Mouse (Mus musculus) heart, adult 9 months (tissue): ENCODE measurements around the gene Sult6b2.
A peak's percentile ranks its signal among the peaks of the same experiment; 100 is the strongest.

Experiments
- DNase-seq, 2 experiments: peaks; one replicate each; pipeline ENCODE4 v3.0.0; 2022; ENCODE audit warnings: low spot score in 2 of 2

Gene Sult6b2

GRCm38 (mm10) chr6:142779045-142779811, 25.1 kb downstream of the Sult6b2 start:
- DNase-seq, result no peak

- DNase-seq, result no peak
These were observed 27.4 kb downstream of the Sult6b2 start for GRCm38 (mm10) chr6:142776935-142777334.

GRCm38 (mm10) chr6:142773566-142773965, 30.7 kb downstream of the Sult6b2 start:
- no peak for DNase-seq

GRCm38 (mm10) chr6:142771643-142772042, 32.7 kb downstream of the Sult6b2 start:
- DNase-seq, result no peak

GRCm38 (mm10) chr6:142769896-142770295, 34.4 kb downstream of the Sult6b2 start:
- no peak for DNase-seq

GRCm38 (mm10) chr6:142767305-142767704, 37.0 kb downstream of the Sult6b2 start:
- DNase-seq, result no peak

- no peak for DNase-seq
These were observed 39.4 kb downstream of the Sult6b2 start for GRCm38 (mm10) chr6:142764933-142765332.

GRCm38 (mm10) chr6:142759633-142760032, 44.7 kb downstream of the Sult6b2 start:
- DNase-seq, result no peak

DNA sequence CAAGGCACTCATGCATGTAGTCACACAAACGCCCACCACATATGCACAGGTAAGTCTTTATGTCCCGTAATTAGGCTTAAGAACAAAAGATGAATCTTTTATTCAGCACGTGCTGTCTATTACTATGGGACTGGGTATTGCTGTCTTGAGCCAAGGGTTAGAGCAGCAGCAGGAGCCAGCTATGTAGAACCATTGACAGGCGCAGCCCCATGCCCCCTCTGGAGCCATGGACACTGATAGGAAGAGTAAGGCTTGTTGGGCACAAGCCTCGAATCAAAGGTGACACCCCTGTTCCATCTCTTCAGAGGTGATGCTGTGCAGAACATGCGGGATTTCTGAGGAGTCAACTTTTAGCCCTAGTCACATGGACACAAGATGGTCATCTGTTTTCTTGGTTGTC, 45.7 kb downstream of the Sult6b2 start:
- no peak for DNase-seq

- no peak for DNase-seq
These were observed 46.3 kb downstream of the Sult6b2 start for GRCm38 (mm10) chr6:142757976-142758375.

GRCm38 (mm10) chr6:142757334-142757965, 46.9 kb downstream of the Sult6b2 start:
- peak in 1 of 2 experiments; percentile 31 for DNase-seq

- DNase-seq, result peak; percentile 81 to 85
These were observed 47.6 kb downstream of the Sult6b2 start, which contains the start of gene Cmas for GRCm38 (mm10) chr6:142756507-142757333. TSS of gene Cmas (plus strand) at chr6:142756686.

- peak in 1 of 2 experiments; percentile 18 for DNase-seq
These were observed 51.7 kb downstream of the Sult6b2 start for GRCm38 (mm10) chr6:142752331-142753246.

DNA sequence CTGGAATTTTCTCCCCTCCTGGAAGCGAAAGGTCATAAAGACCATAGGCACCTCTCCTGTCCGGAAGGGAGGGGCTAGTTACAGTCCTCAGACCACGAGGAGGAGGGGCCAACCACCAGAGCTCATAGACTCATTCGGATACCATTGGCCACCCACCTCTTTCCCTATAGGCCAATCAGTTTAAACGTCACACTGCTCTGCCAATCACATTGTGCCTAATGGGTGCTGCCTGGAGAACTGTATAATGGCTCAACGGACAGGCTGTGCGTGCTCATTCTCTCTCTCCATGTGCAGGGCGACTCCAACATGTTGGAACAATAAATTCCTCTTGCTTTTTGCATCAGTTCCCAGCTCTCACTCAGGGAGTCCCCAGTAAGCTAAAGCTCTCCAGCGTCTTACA, 52.9 kb downstream of the Sult6b2 start:
- DNase-seq, result no peak

DNA sequence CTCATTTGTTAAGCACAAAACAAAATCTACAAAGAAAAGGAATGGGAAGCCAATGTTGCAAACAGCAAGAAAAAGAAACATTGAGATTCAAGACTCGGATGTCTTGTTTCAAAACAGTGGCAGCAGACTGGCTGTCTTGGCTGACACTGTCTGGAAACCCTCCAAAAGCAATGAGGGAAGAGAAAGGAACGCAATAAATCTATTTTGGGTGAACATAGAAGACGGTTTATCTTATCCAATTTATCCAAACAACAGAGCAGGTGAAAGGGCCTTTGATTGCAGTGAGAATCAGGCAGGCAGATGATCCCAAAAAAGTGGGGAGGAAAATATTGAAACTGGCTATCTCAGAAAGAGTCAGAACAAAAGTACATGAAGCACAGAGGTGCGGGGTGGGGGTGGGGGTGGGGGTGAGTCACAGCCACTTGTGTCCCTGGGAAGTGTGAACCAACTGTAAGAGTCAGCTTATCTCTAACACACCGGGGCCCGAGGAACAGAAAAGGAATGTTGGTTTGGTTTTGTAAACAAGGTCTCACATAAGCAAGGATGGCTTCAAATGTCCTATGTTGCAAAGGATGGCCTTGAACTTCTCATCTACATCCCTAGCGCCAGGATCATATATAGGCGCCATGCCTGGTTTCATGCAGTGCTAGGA, 56.1 kb downstream of the Sult6b2 start:
- DNase-seq, result peak in 1 of 2 experiments; percentile 43

- no peak for DNase-seq
These were observed 57.1 kb downstream of the Sult6b2 start for GRCm38 (mm10) chr6:142747165-142747564.

DNA sequence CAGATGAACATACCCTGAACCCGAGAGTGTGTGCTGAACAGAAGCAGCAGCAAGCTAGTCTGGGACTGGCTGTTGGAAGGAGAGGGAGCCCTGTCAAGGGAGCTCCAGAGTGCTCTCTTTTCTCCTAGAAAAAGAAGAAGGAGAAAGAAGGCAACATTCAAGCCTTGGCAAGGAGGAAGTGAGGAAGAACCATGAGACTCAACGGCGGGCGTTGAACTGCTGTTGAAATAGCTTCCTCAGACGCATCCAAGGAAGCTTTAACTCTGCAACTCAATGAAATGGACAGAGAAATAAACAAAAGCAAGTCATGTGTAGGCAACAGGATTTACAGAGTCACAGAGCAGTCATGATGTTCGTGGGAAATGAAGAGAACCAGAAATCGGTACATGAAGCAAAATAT, 57.5 kb downstream of the Sult6b2 start:
- DNase-seq, result no peak

DNA sequence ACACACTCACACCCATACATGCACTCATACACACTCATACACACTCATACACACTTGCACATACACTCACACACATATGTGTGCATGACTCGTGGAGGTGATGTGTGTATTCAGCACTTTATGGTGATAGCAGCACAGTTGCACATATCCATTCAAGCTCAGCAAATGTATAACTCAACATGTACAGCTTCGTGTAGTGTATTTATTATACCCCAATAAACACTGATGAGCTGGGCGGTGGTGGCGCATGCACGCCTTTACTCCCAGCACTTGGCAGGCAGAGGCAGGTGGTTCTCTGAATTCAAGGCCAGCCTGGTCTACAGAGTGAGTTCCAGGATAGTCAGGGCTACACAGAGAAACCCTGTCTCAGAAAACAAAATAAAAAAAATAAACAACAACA, 58.8 kb downstream of the Sult6b2 start:
- DNase-seq, result no peak

- no peak for DNase-seq
These were observed 61.1 kb downstream of the Sult6b2 start for GRCm38 (mm10) chr6:142743193-142743592.

DNA sequence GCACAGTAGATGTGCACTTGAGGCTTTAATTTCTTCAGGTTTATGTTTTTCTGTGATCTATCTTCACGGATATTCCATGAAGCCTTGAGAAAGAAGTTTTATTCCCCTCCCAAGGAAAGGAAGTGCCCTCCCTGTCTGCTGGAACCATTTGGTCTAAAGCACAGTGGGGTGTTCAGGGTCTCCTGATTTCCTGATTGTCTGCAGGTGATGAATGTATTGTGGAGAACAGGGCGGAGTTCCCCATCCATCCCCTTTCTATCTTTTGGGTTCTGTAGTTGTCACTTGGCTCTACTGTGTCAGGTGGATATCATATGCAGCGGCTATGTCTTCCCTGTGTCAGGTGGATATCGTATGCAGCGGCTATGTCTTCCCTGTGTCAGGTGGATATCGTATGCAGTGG, 62.5 kb downstream of the Sult6b2 start:
- DNase-seq, result no peak

- no peak for DNase-seq
These were observed 65.7 kb downstream of the Sult6b2 start for GRCm38 (mm10) chr6:142738637-142739036.
